Mouse (Mus musculus): Measurements from ENCODE around the gene Aebp2.
"Not testable (repeated sequence)": the region's sequence is repeated elsewhere in the genome, so short reads cannot be mapped to it uniquely, and the experiment has no call there.

The Aebp2 gene

DNA sequence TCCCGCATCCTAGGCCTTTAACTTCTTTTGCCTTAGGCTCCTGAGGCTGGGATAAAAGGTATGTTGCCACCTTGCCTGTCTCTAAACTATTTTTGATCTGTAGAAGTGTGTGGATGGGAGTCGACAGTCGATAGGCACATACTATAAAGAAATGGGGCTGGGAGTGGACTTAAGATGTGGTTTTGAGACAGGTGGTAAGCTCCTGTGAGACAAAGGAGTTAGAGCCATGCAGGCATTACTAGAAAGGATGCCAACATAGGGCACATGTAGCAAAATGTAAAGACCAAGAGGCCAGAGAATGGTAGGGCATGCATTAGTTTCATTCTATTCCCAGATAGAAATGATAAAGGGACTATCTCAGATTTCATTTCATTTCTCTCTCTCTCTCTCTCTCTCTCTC, 34.5 kb downstream of the Aebp2 start:
- no peak for DNase-seq

DNA sequence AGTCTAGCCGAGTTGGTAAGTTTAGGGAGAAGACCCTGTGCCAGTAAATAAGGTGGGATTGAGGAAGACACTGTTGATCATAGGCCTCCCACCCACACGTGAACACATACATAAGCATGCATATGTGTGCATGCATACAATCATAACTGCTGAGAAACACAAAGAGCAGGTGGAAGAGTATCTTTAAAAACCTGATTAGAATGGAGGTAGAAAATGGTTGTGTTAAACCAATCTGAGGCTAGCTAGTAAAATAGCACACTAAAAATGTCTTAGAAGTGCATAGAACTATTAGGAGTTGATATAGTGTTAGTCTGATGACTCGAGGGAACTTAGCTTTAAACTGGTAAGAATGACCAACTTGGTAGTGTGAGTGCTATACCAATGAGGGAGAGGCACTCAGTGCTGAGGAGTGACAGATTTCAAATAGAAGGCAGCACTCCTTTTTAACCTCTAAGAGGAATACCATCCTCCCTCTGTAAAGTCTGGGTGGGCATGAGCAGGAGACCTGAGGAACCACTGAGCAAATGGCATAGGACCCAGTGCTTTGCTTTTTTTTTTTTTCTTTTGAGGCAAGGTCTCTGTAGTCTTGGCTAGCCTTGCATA, 35.6 kb downstream of the Aebp2 start:
- no peak for DNase-seq

DNA sequence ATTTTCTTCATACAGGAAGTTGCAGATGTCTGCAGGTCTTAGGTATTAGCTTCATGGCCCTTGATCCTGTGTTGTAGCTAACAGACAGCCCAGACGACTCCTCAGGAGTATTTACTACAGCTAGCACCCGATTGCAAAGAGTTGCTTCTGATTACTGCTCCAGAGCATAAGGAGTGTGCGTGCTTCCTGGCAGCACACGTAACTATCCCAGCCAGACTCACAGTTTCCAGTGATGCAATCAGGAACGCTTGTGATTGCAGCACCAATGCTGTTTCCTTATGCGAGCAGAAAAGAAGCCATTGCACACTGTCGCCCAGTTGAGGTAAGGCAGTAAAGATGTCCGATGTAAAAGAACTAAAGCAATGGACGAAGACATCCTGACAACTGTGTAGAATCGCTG, 38.6 kb downstream of the Aebp2 start:
- no peak for DNase-seq

DNA sequence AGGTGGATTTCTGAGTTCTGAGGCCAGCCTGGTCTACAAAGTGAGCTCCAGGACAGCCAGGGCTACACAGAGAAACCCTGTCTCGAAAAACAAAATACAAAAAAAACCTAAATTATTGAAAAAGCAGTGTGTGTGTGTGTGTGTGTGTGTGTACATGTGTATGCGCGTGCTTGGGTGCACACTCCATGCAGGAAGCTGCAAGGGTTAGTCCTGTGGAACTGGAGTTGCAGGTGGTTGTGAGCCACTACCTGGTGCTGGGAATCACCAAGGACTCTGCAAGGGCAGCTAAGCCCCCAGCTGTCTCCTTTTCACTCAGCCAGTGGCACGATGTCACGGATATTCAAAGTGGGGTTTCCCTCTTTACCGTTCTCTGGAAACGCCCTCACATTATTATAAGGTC, 39.3 kb downstream of the Aebp2 start:
- no peak for DNase-seq

DNA sequence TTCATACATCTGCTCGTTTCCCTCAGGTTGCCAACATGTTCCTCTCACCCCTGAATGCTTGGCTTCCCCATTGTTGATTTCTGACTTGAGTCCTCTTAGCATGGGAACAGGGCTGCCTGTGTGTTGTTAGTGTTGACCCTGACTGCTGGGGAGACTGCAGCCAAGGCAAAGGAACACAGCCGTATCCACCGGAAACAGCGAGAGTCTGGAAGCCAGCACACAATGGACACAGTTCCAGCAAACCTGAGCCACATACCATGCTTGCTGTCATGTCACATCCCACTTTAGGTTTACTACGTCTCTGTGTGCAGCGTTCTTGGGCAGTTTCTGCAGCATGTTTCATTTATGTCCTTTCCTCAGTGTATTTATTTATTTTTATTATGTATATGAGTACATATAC, 39.8 kb downstream of the Aebp2 start:
- no peak for DNase-seq

GRCm38 (mm10) chr6:140662697-140663096, 40.2 kb downstream of the Aebp2 start:
- not testable (repeated sequence) for DNase-seq

DNA sequence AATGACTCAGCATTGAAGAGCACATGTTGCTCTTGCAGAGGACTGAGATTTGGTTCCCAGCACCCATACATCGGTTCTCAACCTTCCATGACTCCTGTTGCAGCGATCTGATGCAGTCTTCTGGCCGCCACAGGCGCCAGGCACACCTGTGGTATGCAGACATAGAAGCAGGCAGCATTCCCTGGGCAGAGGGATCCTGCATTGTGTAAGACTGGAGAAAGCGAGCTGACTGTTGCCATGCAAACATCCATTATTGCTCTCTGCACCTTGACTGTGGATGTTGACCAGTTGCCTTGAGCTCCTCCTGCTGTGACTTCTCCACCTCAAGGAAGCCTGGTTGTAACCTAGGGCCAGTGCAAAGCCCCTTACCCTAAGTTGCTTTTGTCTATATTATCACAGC, 42.1 kb downstream of the Aebp2 start:
- no peak for DNase-seq

DNA sequence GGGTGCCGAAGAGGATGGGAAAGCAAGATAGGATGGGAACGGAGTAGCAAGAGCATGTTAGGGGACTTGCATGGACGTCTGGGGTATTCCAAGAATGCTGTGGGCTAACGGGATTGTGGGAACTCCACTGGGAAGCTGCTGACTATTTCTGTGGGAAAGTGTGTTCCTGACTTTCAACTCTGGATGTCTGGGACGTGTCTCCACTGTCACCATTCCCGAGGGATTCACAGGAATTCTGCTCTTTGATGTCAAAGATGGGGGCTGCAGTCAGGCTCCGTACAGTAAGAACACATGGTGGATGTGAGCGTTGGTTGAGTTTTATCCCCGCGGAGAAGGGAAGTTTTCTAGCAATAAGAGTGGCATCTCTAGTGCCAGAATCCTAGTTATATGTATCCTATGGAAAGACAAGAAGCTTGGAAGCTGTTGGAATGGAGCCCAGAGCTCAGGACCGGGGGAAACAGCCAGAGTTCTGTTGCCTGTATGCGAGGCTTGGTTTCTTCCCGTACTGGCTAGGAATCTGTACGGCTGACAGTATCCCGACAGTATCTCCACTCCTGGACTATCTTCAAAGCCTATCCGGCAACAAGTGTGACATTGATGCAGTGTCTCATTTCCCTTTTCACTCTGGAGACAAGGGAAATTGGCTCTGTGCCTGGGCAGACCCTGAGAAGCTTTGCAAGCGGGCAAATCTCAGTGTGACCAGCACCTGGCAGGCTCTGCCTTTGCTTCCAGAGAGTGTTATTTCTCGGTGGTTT, 44.2 kb downstream of the Aebp2 start:
- DNase-seq: peak; percentile 49

- no peak for DNase-seq
These were observed 44.9 kb downstream of the Aebp2 start for GRCm38 (mm10) chr6:140667289-140667906.

GRCm38 (mm10) chr6:140674414-140674813, 52.0 kb downstream of the Aebp2 start:
- DNase-seq: no peak

- no peak for DNase-seq
These were observed 53.6 kb downstream of the Aebp2 start for GRCm38 (mm10) chr6:140676094-140676493.

DNA sequence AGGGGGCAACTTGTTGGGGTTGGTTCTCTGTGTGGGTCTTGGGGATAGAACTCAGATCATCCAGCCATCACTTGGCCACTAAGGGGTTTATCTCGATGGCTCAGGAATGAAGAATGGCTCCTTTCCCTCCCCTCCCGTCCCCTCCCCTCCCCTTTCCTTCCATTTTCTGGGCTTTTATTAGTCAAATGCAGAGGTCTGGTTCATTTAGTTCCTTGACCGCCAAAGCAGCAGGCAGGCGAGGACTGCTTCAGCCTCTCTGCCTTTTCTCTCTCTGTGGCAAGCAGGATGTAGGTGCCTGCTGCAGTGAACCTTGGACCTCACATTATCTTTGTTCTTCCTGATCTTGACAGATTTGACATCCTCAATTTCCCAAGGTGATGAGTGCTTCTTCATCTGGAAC, 54.6 kb downstream of the Aebp2 start:
- DNase-seq: no peak

DNA sequence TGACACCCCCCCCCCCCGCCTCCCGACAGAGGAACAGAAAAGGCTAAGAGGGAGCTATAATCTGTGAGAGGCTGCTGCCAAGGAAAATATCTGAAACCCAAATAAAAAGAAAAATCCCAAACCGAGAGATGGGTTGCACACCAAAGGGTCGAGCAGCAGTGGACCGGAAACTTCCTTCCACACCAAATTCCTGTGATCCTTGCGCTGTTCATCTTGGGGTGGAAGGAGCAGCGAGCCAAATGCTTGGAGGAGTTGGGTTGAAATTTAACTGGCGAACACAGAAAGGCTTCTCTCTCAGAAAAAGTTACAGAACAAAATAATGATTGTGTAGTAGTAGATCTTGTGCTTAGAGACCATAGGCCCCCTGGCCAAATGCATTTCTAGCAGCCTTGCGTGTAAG, 55.5 kb downstream of the Aebp2 start:
- no peak for DNase-seq

- DNase-seq: no peak
These were observed 56.3 kb downstream of the Aebp2 start for GRCm38 (mm10) chr6:140678658-140679271.

DNA sequence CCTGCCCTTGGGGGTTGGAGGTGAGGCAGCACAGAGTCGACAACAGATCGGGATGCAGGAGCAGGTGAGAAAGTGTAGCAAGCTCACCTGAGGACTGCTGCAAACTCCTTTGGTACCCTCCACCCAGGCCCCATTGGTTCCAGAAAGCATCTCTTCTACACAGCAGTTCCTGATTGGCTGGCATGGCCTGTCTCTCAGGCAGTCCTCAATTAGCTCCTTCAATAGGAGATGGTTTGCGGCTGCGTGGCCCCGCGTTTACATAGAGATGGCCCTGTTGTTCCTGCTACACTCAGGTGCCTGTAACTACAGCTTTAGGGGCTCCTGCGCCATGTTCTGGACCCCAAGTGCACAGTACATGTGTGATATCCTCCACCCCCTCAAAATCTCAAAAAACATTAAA, 58.2 kb downstream of the Aebp2 start:
- DNase-seq: no peak

DNA sequence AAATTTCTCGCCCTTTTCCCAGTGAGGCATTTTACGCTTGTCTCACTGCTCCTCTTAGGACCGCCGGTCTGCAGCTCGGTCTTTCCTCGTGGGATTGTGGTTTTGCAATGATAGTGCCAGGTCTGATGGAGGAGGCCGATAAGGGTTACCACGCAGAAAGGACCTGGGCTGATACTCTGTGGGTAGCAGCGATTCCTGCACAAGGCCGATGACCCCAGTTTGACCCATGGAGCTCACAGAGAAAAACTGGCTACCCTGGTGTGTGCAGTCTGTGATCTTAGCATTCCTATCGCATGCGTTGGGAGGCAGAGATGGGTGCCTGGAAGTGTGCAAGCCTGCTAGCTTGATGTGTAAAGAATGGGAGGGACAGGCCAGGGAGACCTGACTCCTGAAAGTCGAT, 60.4 kb downstream of the Aebp2 start:
- no peak for DNase-seq

- no peak for DNase-seq
These were observed 61.9 kb downstream of the Aebp2 start for GRCm38 (mm10) chr6:140684403-140684802.

GRCm38 (mm10) chr6:140689617-140690404, 67.3 kb downstream of the Aebp2 start:
- no peak for DNase-seq

DNA sequence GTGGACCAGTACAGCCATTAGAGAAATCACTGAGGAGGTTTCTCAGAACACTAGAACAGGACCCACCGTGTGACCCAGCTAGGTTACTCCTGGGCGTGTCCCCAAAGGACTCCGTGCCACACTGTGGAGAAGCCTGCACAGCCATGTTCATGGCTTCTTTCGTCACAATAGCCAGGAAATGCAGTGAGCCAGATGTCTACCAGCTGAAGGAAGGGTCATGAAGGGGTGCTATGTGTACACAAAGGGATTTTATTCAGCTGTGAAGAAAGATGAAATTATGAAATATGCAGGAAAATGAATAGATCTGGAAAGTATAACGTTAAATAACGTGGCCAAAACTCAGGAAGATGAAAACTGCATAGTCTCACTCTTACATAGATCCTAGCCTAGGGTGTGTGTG, 69.7 kb downstream of the Aebp2 start:
- no peak for DNase-seq

- no peak for DNase-seq
These were observed 73.9 kb downstream of the Aebp2 start for GRCm38 (mm10) chr6:140696192-140696879.

DNA sequence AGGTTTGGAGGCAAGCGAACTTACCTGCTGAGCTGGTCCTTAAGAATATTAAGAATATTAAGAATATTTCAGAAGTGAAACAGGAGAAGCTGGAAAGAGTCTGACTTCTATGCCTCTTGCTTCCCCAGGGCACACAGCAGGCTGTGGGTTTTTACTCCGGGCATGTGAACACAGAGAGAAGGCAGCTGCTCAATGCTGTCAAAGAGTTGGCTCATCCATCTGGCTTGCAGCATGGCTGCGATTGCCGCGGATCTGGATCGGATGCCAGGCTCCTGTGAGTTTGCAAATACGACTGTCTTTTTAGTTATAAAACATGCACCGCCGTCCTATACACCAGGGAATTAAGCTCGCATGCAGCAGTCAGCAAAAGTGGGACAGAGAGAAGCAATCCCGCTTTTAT, 75.5 kb downstream of the Aebp2 start:
- peak; percentile 48 for DNase-seq

DNA sequence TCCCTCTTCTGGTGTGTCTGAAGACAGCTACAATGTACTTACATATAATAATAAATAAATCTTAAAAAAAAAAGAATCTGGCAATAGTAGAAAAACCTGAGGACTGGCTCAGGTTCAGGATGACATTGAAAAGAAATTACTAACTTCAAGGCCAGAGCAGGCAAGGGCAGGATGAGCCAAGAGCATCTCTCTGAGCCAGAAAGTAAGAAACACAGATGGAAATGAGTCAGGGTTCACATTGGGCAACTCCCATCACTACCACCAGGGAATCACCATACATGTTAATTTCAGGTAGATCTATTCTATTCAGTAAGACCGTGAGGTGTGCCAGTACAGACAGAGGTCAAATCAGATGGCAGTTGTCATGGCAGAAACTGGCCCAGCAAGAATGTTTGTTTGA, 76.1 kb downstream of the Aebp2 start:
- DNase-seq: no peak

DNA sequence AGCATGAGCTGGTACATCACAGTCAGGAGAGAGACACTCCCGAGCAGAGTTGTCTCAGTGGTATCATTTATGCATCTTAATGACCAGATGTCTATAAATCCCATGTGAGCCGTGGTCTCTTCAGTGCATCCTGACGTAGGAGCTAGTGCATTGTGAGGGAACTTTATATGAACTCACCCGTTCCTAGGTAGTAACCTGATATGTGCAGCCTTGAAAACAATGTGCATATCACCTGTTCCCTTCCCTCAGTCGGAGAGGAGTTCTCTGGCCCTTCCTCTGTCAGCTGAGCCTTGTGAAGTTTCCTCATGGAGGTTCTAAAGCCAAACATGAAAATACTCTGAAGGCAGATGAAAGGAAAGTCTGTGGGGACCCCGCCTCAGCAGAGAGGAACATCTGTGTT, 78.8 kb downstream of the Aebp2 start:
- no peak for DNase-seq
